Mouse (Mus musculus): ENCODE results near the gene Sh3bp1. TPM values are rescaled to one million over a fixed set of nuclear protein-coding genes. Genes with fewer than 3 reads are reported as not detected.
"Not testable (repeated sequence)": the region's sequence is repeated elsewhere in the genome, so short reads cannot be mapped to it uniquely, and the experiment has no call there.

The Sh3bp1 gene
- polyA plus RNA-seq, 1 experiment from 2014 or later: 10.3 TPM

- peaks cover 15% of the 10 kb centered on the region for H3K4me1 ChIP-seq
- no peak overlapping the region for H3K4me3 ChIP-seq (replicated peaks)
- 0 out of 2 replicates have a peak, but pooled peaks cover 4% of the 10 kb centered on the region for H3K27me3 ChIP-seq
- H3K4me2 ChIP-seq: peak overlapping the region; percentile 6; the same call in 1 of the 2 replicates
- H3K36me3 ChIP-seq (replicated peaks): no peaks in the 10 kb centered on the region
- WGBS: 23% methylated on average over 9 of the region's 9 CpGs
- H3K9ac ChIP-seq: no peak overlapping the region
- no peaks in the 10 kb centered on the region for H3K9me3 ChIP-seq
- peak; percentile 47; the same call in 1 of the 2 replicates for ATAC-seq (ENCODE audit: low FRiP score)
- peak overlapping the region; percentile 74 for H3K27ac ChIP-seq
Observed at GRCm38 (mm10) chr15:78868398-78868797, 31.2 kb upstream of the Sh3bp1 start.

GRCm38 (mm10) chr15:78868826-78869233, 30.7 kb upstream of the Sh3bp1 start:
- ATAC-seq (ENCODE audit: low FRiP score): peak; percentile 34; the same call in 1 of the 2 replicates
- no peak overlapping the region for H3K9ac ChIP-seq
- no peaks in the 10 kb centered on the region for H3K9me3 ChIP-seq
- 0 out of 2 replicates have a peak, but pooled peaks cover under 1% of the 10 kb centered on the region for H3K27me3 ChIP-seq
- peaks cover 16% of the 10 kb centered on the region for H3K4me1 ChIP-seq
- H3K27ac ChIP-seq: peak overlapping the region; percentile 74
- H3K36me3 ChIP-seq (replicated peaks): no peaks in the 10 kb centered on the region
- 49% methylated on average over 7 of the region's 7 CpGs for WGBS
- H3K4me3 ChIP-seq (replicated peaks): no peak overlapping the region
- H3K4me2 ChIP-seq: peak overlapping the region; percentile 6; the same call in 1 of the 2 replicates

GRCm38 (mm10) chr15:78869775-78870174, 29.8 kb upstream of the Sh3bp1 start:
- Histone ChIP-seq H3K36me3 (replicated peaks) (no peaks in the 10 kb centered on the region), H3K27me3 (no peaks in the 10 kb centered on the region), H3K4me1 (peaks cover 20% of the 10 kb centered on the region), H3K9me3 (no peaks in the 10 kb centered on the region), H3K9ac (no peak overlapping the region), H3K4me2 (no peak overlapping the region), H3K4me3 (replicated peaks) (no peak overlapping the region), H3K27ac (no peak overlapping the region)
- no peak for ATAC-seq (ENCODE audit: low FRiP score)
- 26% methylated on average over 6 of the region's 6 CpGs for WGBS

- peaks cover 35% of the 10 kb centered on the region for H3K4me1 ChIP-seq
- no peaks in the 10 kb centered on the region for H3K27me3 ChIP-seq
- no peak overlapping the region for H3K27ac ChIP-seq
- H3K9me3 ChIP-seq: no peaks in the 10 kb centered on the region
- 64% methylated on average over 5 of the region's 5 CpGs for WGBS
- ATAC-seq (ENCODE audit: low FRiP score): no peak
- no peak overlapping the region for H3K4me2 ChIP-seq
- H3K4me3 ChIP-seq (replicated peaks): no peak overlapping the region
- no peaks in the 10 kb centered on the region for H3K36me3 ChIP-seq (replicated peaks)
- H3K9ac ChIP-seq: no peak overlapping the region
Observed at GRCm38 (mm10) chr15:78872021-78872608, 27.5 kb upstream of the Sh3bp1 start.

- Histone ChIP-seq H3K4me2 (no peak overlapping the region), H3K27ac (peak overlapping the region; percentile 25), H3K36me3 (replicated peaks) (no peaks in the 10 kb centered on the region), H3K27me3 (no peaks in the 10 kb centered on the region), H3K9ac (no peak overlapping the region; the same call in 1 of the 2 replicates), H3K9me3 (no peaks in the 10 kb centered on the region), H3K4me3 (replicated peaks) (no peak overlapping the region), H3K4me1 (peaks cover 33% of the 10 kb centered on the region)
- 60% methylated on average over 13 of the region's 13 CpGs for WGBS
- ATAC-seq (ENCODE audit: low FRiP score): no peak
Observed at GRCm38 (mm10) chr15:78873803-78874435, 25.6 kb upstream of the Sh3bp1 start.

GRCm38 (mm10) chr15:78874989-78875388, 24.6 kb upstream of the Sh3bp1 start:
- ATAC-seq (ENCODE audit: low FRiP score): no peak
- no peak overlapping the region for H3K4me3 ChIP-seq (replicated peaks)
- H3K9me3 ChIP-seq: no peaks in the 10 kb centered on the region
- H3K9ac ChIP-seq: no peak overlapping the region
- H3K27me3 ChIP-seq: no peaks in the 10 kb centered on the region
- H3K27ac ChIP-seq: no peak overlapping the region
- no peak overlapping the region for H3K4me2 ChIP-seq
- peaks cover 4% of the 10 kb centered on the region; the same call in 1 of the 2 replicates for H3K36me3 ChIP-seq (replicated peaks)
- peaks cover 42% of the 10 kb centered on the region for H3K4me1 ChIP-seq
- 75% methylated on average over 8 of the region's 8 CpGs for WGBS

GRCm38 (mm10) chr15:78875537-78875936, 24.0 kb upstream of the Sh3bp1 start:
- Histone ChIP-seq H3K27ac (peak overlapping the region; percentile 98), H3K36me3 (replicated peaks) (peaks cover 9% of the 10 kb centered on the region; the same call in 1 of the 2 replicates), H3K4me2 (no peak overlapping the region), H3K4me1 (peaks cover 42% of the 10 kb centered on the region), H3K9me3 (no peaks in the 10 kb centered on the region), H3K9ac (peak overlapping the region; percentile 87; the same call in 1 of the 2 replicates), H3K27me3 (no peaks in the 10 kb centered on the region), H3K4me3 (replicated peaks) (no peak overlapping the region)
- 84% methylated on average over 5 of the region's 5 CpGs for WGBS
- ATAC-seq (ENCODE audit: low FRiP score): no peak

GRCm38 (mm10) chr15:78876258-78876696, 23.3 kb upstream of the Sh3bp1 start:
- ATAC-seq (ENCODE audit: low FRiP score): peak; percentile 16; the same call in 1 of the 2 replicates
- peaks cover 42% of the 10 kb centered on the region for H3K4me1 ChIP-seq
- 5% methylated on average over 17 of the region's 17 CpGs for WGBS
- peaks cover 17% of the 10 kb centered on the region for H3K36me3 ChIP-seq (replicated peaks)
- H3K27me3 ChIP-seq: no peaks in the 10 kb centered on the region
- H3K9ac ChIP-seq: peak overlapping the region; percentile 87
- peak overlapping the region; percentile 73 for H3K4me3 ChIP-seq (replicated peaks)
- H3K9me3 ChIP-seq: no peaks in the 10 kb centered on the region
- H3K27ac ChIP-seq: peak overlapping the region; percentile 98
- H3K4me2 ChIP-seq: peak overlapping the region; percentile 86

GRCm38 (mm10) chr15:78876991-78877809, 22.4 kb upstream of the Sh3bp1 start, which contains the start of gene Gga1:
Gga1 (plus strand) TSS chr15:78877190.
- peak within 1 kb of the TSS; percentile 98 for H3K27ac ChIP-seq
- H3K9ac ChIP-seq: peak within 1 kb of the TSS; percentile 87
- peaks cover 25% of the 10 kb centered on the region for H3K36me3 ChIP-seq (replicated peaks)
- WGBS: under 1% methylated on average over 69 of the region's 95 CpGs
- H3K9me3 ChIP-seq: no peaks in the 10 kb centered on the region
- peak; percentile 91 for ATAC-seq (ENCODE audit: low FRiP score)
- H3K27me3 ChIP-seq: no peaks in the 10 kb centered on the region
- peak within 1 kb of the TSS; percentile 73 for H3K4me3 ChIP-seq (replicated peaks)
- peaks cover 42% of the 10 kb centered on the region for H3K4me1 ChIP-seq
- H3K4me2 ChIP-seq: peak within 1 kb of the TSS; percentile 86

- H3K4me3 ChIP-seq (replicated peaks): peak overlapping the region; percentile 73
- H3K27me3 ChIP-seq: no peaks in the 10 kb centered on the region
- H3K27ac ChIP-seq: peak overlapping the region; percentile 98
- H3K9ac ChIP-seq: peak overlapping the region; percentile 87
- H3K36me3 ChIP-seq (replicated peaks): peaks cover 32% of the 10 kb centered on the region
- 1% methylated on average over 15 of the region's 17 CpGs for WGBS
- H3K4me2 ChIP-seq: peak overlapping the region; percentile 86
- ATAC-seq (ENCODE audit: low FRiP score): no peak; the same call in 1 of the 2 replicates
- no peaks in the 10 kb centered on the region for H3K9me3 ChIP-seq
- peaks cover 38% of the 10 kb centered on the region for H3K4me1 ChIP-seq
Observed at GRCm38 (mm10) chr15:78877810-78878390, 21.7 kb upstream of the Sh3bp1 start.

GRCm38 (mm10) chr15:78878792-78879516, 20.6 kb upstream of the Sh3bp1 start:
- H3K27me3 ChIP-seq; H3K4me3 ChIP-seq (replicated peaks); H3K4me2 ChIP-seq; H3K9me3 ChIP-seq; ATAC-seq (ENCODE audit: low FRiP score); H3K27ac ChIP-seq: not testable (repeated sequence)
- Histone ChIP-seq H3K9ac (peak overlapping the region; percentile 1; the same call in 1 of the 2 replicates), H3K4me1 (peaks cover 35% of the 10 kb centered on the region), H3K36me3 (replicated peaks) (peaks cover 42% of the 10 kb centered on the region)
- 62% methylated on average over 7 of the region's 7 CpGs for WGBS
